Mouse (Mus musculus) kidney, adult 2 months (tissue): ENCODE data around the gene Olfr26.

ENCODE experiments used
- CTCF ChIP-seq: fragments of 200-500 bp; conservative IDR thresholded peaks from 2 replicates; pipeline ENCODE4 v1.5.1; 2011; ENCODE audit warnings: low read depth, mild to moderate bottlenecking, control low read depth, low read length, moderate library complexity, mixed read lengths; ENCODE audit not compliant: insufficient read depth, insufficient read length
- POLR2A ChIP-seq: fragments of 200-500 bp; IDR thresholded peaks from one replicate; pipeline ENCODE4 v1.6.1; 2011; ENCODE audit warnings: low read depth, low read length, control low read depth

DNA sequence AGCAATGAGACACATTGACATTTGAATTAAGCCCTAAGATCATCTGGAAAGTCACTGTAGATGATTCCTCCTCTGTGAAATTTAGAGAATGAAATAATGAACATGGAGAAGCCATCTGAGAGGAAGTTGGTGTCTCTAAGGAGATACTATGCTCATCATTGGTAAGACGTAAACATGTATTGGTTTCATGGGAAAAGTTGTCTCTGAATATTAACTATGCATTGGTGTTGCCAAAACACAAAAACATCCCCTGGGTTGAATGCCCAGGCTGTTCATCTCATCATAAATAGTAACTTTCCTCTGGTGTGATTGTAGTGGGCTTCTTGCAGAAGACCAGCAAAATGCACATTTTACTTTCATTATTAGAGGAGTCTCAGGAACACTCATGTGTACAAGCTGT lies 28.6 kb upstream of the Olfr26 start, which contains the start of gene Olfr923:
- TF ChIP-seq POLR2A (no peak), CTCF (no peak)
